Mouse (Mus musculus) MEL (cell line): ENCODE data around the gene Aqp11. TPM values are rescaled to one million over a fixed set of nuclear protein-coding genes. Genes with fewer than 3 reads are reported as not detected.

Source experiments
- DNase-seq: peaks from one replicate; pipeline ENCODE4 v3.0.0; 2011; ENCODE audit warnings: low read depth, low spot score
- H3K27ac ChIP-seq: 2 replicates; pipeline ENCODE4 v1.5.1; 2012; ENCODE audit warnings: low read depth, mild to moderate bottlenecking, control low read depth, low read length, moderate library complexity; ENCODE audit not compliant: control insufficient read depth
- H3K27me3 ChIP-seq, 2 experiments: fragments of 150-350 bp in 1 of 2; sonication (generic) in 1 of 2; 2 replicates each; pipeline ENCODE4 v1.6.1; 2012; ENCODE audit warnings: low read length in 2 of 2, mild to moderate bottlenecking in 2 of 2, improper control_type of control experiment in 1 of 2, moderate library complexity in 1 of 2; ENCODE audit not compliant: insufficient read depth in 2 of 2, control insufficient read depth in 1 of 2
- H3K36me3 ChIP-seq, 2 experiments: 2 replicates each; pipeline ENCODE4 v1.6.1; 2012 to 2014; ENCODE audit warnings: low read length in 2 of 2, improper control_type of control experiment in 1 of 2, inconsistent platforms in 1 of 2, mild to moderate bottlenecking in 1 of 2; ENCODE audit not compliant: insufficient read depth in 2 of 2, control insufficient read depth in 1 of 2
- H3K4me1 ChIP-seq, 2 experiments: fragments of 150-350 bp in 1 of 2; sonication (generic) in 1 of 2; 2 replicates each; pipeline ENCODE4 v1.6.1; 2012; ENCODE audit warnings: low read length in 2 of 2, improper control_type of control experiment in 1 of 2, mild to moderate bottlenecking in 1 of 2; ENCODE audit not compliant: insufficient read depth in 2 of 2, control insufficient read depth in 1 of 2
- H3K4me3 ChIP-seq, 2 experiments: fragments of 150-350 bp in 1 of 2; sonication (generic) in 1 of 2; 2 replicates each; pipeline ENCODE4 v1.5.1; 2012; ENCODE audit warnings: low read depth in 2 of 2, low read length in 2 of 2, mild to moderate bottlenecking in 2 of 2, moderate library complexity in 2 of 2, control low read depth in 1 of 2, improper control_type of control experiment in 1 of 2; ENCODE audit not compliant: control insufficient read depth in 1 of 2, insufficient read depth in 1 of 2
- H3K79me2 ChIP-seq: 2 replicates; pipeline ENCODE4 v1.6.1; 2012; ENCODE audit warnings: mild to moderate bottlenecking, low read length, moderate library complexity; ENCODE audit not compliant: control insufficient read depth, poor library complexity, insufficient read depth
- H3K9ac ChIP-seq: 2 replicates; pipeline ENCODE4 v1.6.1; 2012; ENCODE audit warnings: low read depth, mild to moderate bottlenecking, control low read depth, low read length, moderate library complexity; ENCODE audit not compliant: control insufficient read depth, poor library complexity, severe bottlenecking
- H3K9me3 ChIP-seq: fragments of 150-350 bp; sonication (generic); replicated peaks from 2 replicates; pipeline ENCODE4 v1.6.1; 2012; ENCODE audit warnings: mild to moderate bottlenecking, low read length, improper control_type of control experiment, moderate library complexity; ENCODE audit not compliant: insufficient read depth
- BHLHE40 ChIP-seq: IDR thresholded peaks from 2 replicates; pipeline ENCODE4 v1.6.1; 2012; ENCODE audit warnings: low read depth, mild to moderate bottlenecking, inconsistent platforms, low read length, improper control_type of control experiment, borderline replicate concordance
- CHD1 ChIP-seq: IDR thresholded peaks from 2 replicates; pipeline ENCODE4 v1.6.1; 2012; ENCODE audit warnings: low read depth, mild to moderate bottlenecking, inconsistent platforms, low read length, improper control_type of control experiment
- CHD2 ChIP-seq: IDR thresholded peaks from 2 replicates; pipeline ENCODE4 v1.6.1; 2011; ENCODE audit warnings: low read length, improper control_type of control experiment
- E2F4 ChIP-seq: IDR thresholded peaks from 2 replicates; pipeline ENCODE4 v1.6.1; 2011; ENCODE audit warnings: low read depth, low read length, improper control_type of control experiment, borderline replicate concordance
- ELF1 ChIP-seq: IDR thresholded peaks from 2 replicates; pipeline ENCODE4 v1.6.1; 2014; ENCODE audit warnings: low read depth, mild to moderate bottlenecking, inconsistent platforms, low read length, improper control_type of control experiment, moderate library complexity
- EP300 ChIP-seq, 2 experiments: IDR thresholded peaks; 2 replicates each; pipeline ENCODE4 v1.6.1; 2011; ENCODE audit warnings: improper control_type of control experiment in 2 of 2, low read length in 2 of 2, low read depth in 1 of 2, mild to moderate bottlenecking in 1 of 2
- ETS1 ChIP-seq: IDR thresholded peaks from 2 replicates; pipeline ENCODE4 v1.6.1; 2012; ENCODE audit warnings: low read depth, mild to moderate bottlenecking, inconsistent platforms, low read length, improper control_type of control experiment, moderate library complexity
- GABPA ChIP-seq: IDR thresholded peaks from 2 replicates; pipeline ENCODE4 v1.6.1; 2012; ENCODE audit warnings: low read depth, mild to moderate bottlenecking, inconsistent platforms, low read length, improper control_type of control experiment, moderate library complexity
- JUND ChIP-seq: IDR thresholded peaks from 2 replicates; pipeline ENCODE4 v1.6.1; 2011; ENCODE audit warnings: low read depth, mild to moderate bottlenecking, improper control_type of control experiment, low read length
- KAT2A ChIP-seq: conservative IDR thresholded peaks from 2 replicates; pipeline ENCODE4 v1.6.1; 2012; ENCODE audit warnings: low read depth, low read length, improper control_type of control experiment, inconsistent platforms
- MAX ChIP-seq: IDR thresholded peaks from 2 replicates; pipeline ENCODE4 v1.6.1; 2011; ENCODE audit warnings: low read length, improper control_type of control experiment
- MYB ChIP-seq: IDR thresholded peaks from 2 replicates; pipeline ENCODE4 v1.6.1; 2011; ENCODE audit warnings: mild to moderate bottlenecking, low read depth, low read length, improper control_type of control experiment
- NELFE ChIP-seq: IDR thresholded peaks from 2 replicates; pipeline ENCODE4 v1.6.1; 2011; ENCODE audit warnings: low read depth, low read length, improper control_type of control experiment
- NRF1 ChIP-seq: IDR thresholded peaks from 2 replicates; pipeline ENCODE4 v1.6.1; 2014; ENCODE audit warnings: low read depth, mild to moderate bottlenecking, inconsistent platforms, low read length, improper control_type of control experiment, moderate library complexity; ENCODE audit not compliant: poor library complexity, insufficient read depth, severe bottlenecking
- POLR2AphosphoS2 ChIP-seq: IDR thresholded peaks from 2 replicates; pipeline ENCODE4 v1.6.1; 2011; ENCODE audit warnings: low read length, improper control_type of control experiment
- POLR2AphosphoS5 ChIP-seq: IDR thresholded peaks from 2 replicates; pipeline ENCODE4 v1.6.1; 2012; ENCODE audit warnings: low read depth, borderline replicate concordance, mild to moderate bottlenecking, inconsistent platforms, low read length, moderate library complexity, mixed read lengths
- SMC3 ChIP-seq: IDR thresholded peaks from 2 replicates; pipeline ENCODE4 v1.6.1; 2011; ENCODE audit warnings: low read depth, low read length, improper control_type of control experiment
- TBP ChIP-seq: IDR thresholded peaks from 2 replicates; pipeline ENCODE4 v1.8.0; 2011; ENCODE audit warnings: low read depth, low read length, improper control_type of control experiment
- TCF12 ChIP-seq: IDR thresholded peaks from 2 replicates; pipeline ENCODE4 v1.6.1; 2014; ENCODE audit warnings: low read depth, mild to moderate bottlenecking, inconsistent platforms, low read length, improper control_type of control experiment, moderate library complexity
- USF2 ChIP-seq, 2 experiments: IDR thresholded peaks; 2 replicates each; pipeline ENCODE4 v1.6.1; 2011 to 2012; ENCODE audit warnings: improper control_type of control experiment in 2 of 2, low read length in 2 of 2, borderline replicate concordance in 1 of 2, inconsistent platforms in 1 of 2, low read depth in 1 of 2, mild to moderate bottlenecking in 1 of 2; ENCODE audit not compliant: insufficient read depth in 1 of 2
- ZC3H11A ChIP-seq: IDR thresholded peaks from 2 replicates; pipeline ENCODE4 v1.6.1; 2012; ENCODE audit warnings: low read depth, mild to moderate bottlenecking, inconsistent platforms, low read length, improper control_type of control experiment
- ZKSCAN1 ChIP-seq: IDR thresholded peaks from 2 replicates; pipeline ENCODE4 v1.6.1; 2012; ENCODE audit warnings: low read depth, mild to moderate bottlenecking, inconsistent platforms, low read length, improper control_type of control experiment, moderate library complexity
- ZMIZ1 ChIP-seq: IDR thresholded peaks from 2 replicates; pipeline ENCODE4 v1.6.1; 2012; ENCODE audit warnings: low read depth, mild to moderate bottlenecking, inconsistent platforms, low read length, improper control_type of control experiment, moderate library complexity
- ZNF384 ChIP-seq: IDR thresholded peaks from 2 replicates; pipeline ENCODE4 v1.6.1; 2012; ENCODE audit warnings: low read depth, mild to moderate bottlenecking, inconsistent platforms, low read length, improper control_type of control experiment
- polyA plus RNA-seq, 2 experiments: library from polyadenylated mRNA; stranded (reverse) in 1 of 2; unstranded in 1 of 2; fragments of >175 nt in 1 of 2; fragments of >200 nt in 1 of 2; gene quantifications; 2 replicates each; pipeline versions ENCODE4 v1.2.1 to v1.2.4; 2012; ENCODE audit warnings: low replicate concordance in 2 of 2, low read depth in 1 of 2; ENCODE audit not compliant: insufficient read length in 2 of 2, insufficient read depth in 1 of 2, missing spikeins in 1 of 2
- total RNA-seq: library from RNA; depleted of rRNA; stranded (reverse); fragments of 300-350 nt; gene quantifications from 2 replicates; pipeline ENCODE4 v1.2.3, GENCODE M21; 2012

The Aqp11 gene
- total and polyA plus RNA-seq, 3 experiments = 0.89 to 3.9 TPM; not detected in 1

- H3K9ac ChIP-seq = no peak overlapping the region
- H3K36me3 ChIP-seq = peaks cover 0 to 2% of the 10 kb centered on the region in 2 experiments; a peak in 1 of 4 replicates
- H3K4me1 ChIP-seq = peaks cover 0 to 7% of the 10 kb centered on the region in 2 experiments; a peak in 3 of 4 replicates
- TF ChIP-seq MYB (peak; percentile 72; the same call in 1 of the 2 replicates), POLR2AphosphoS2 (no peak), KAT2A (no peak), EP300 (IDR thresholded peaks at IDR 0.05; ENCODE audit: low read depth in 1 of 2, low read length in 2 of 2) (peak; percentile 16 to 65; a peak in 2 of 4 replicates), E2F4 (no peak), NRF1 (no peak), ZNF384 (no peak), ETS1 (0 out of 2 replicates have a peak, but pooled peaks have one; percentile 31), TCF12 (0 out of 2 replicates have a peak, but pooled peaks have one; percentile 15)
- TF ChIP-seq, all 39 proteins: peak for 4
- DNase-seq = no peak
- Histone ChIP-seq H3K27me3 (no peaks in the 10 kb centered on the region), H3K79me2 (no peaks in the 10 kb centered on the region), H3K4me3 (no peak overlapping the region), H3K27ac (no peak overlapping the region), H3K9me3 (no peaks in the 10 kb centered on the region)
Observed at GRCm38 (mm10) chr7:97723646-97724538, 14.2 kb downstream of the Aqp11 start.

- no peak overlapping the region for H3K4me3 ChIP-seq
- H3K4me1 ChIP-seq = peaks cover 0 to 7% of the 10 kb centered on the region in 2 experiments; a peak in 3 of 4 replicates
- no peaks in the 10 kb centered on the region for H3K9me3 ChIP-seq
- TF ChIP-seq NELFE (no peak), ZMIZ1 (no peak), CHD1 (no peak), SMC3 (no peak), TBP (no peak), POLR2AphosphoS5 (no peak), ZKSCAN1 (no peak), TCF12 (no peak), POLR2AphosphoS2 (no peak), ELF1 (no peak), GABPA (no peak), CHD2 (no peak), ETS1 (no peak), USF2 (IDR thresholded peaks at IDR 0.05; ENCODE audit: borderline replicate concordance in 1 of 2, insufficient read depth in 1 of 2, low read depth in 1 of 2, low read length in 2 of 2) (no peak), ZC3H11A (no peak), BHLHE40 (no peak), KAT2A (no peak), JUND (no peak), MAX (no peak)
- DNase-seq = no peak
- no peaks in the 10 kb centered on the region for H3K27me3 ChIP-seq
- no peak overlapping the region for H3K27ac ChIP-seq
- H3K36me3 ChIP-seq = peaks cover 0 to 2% of the 10 kb centered on the region in 2 experiments; a peak in 1 of 4 replicates
- no peaks in the 10 kb centered on the region for H3K79me2 ChIP-seq
- no peak overlapping the region for H3K9ac ChIP-seq
Observed at GRCm38 (mm10) chr7:97722278-97722918, 15.7 kb downstream of the Aqp11 start.
